Mouse (Mus musculus): ENCODE measurements around the gene Il6. TPM values are rescaled to one million over a fixed set of nuclear protein-coding genes. Genes with fewer than 3 reads are reported as not detected.

The Il6 gene
- polyA plus RNA-seq, 1 experiment from 2014 or later = not detected

Other genes starting within 250 kb of the Il6 start
- gene Tyms, start 60.5 kb downstream of the Il6 start, polyA plus RNA-seq (2014; fragmentation: Nextera tagmentation; extraction: Ambion mirVana) = 35.3 and 42.4 TPM in 2 replicates
- gene Garem2, start 92.0 kb downstream of the Il6 start, polyA plus RNA-seq (2014; fragmentation: Nextera tagmentation; extraction: Ambion mirVana) = 12.5 and 13.3 TPM in 2 replicates
- gene 3110082J24Rik, start 93.0 kb downstream of the Il6 start, polyA plus RNA-seq (2014; fragmentation: Nextera tagmentation; extraction: Ambion mirVana) = 4.3 and 4.8 TPM in 2 replicates
- gene Hadha, start 142.0 kb downstream of the Il6 start, polyA plus RNA-seq (2014; fragmentation: Nextera tagmentation; extraction: Ambion mirVana) = 55.2 and 71.0 TPM in 2 replicates
- 54.5 and 67.6 TPM in 2 replicates for gene Hadhb, start 142.1 kb downstream of the Il6 start, polyA plus RNA-seq (2014; fragmentation: Nextera tagmentation; extraction: Ambion mirVana)
- not detected in 2 replicates for gene Adgrf3, start 192.6 kb downstream of the Il6 start, polyA plus RNA-seq (2014; fragmentation: Nextera tagmentation; extraction: Ambion mirVana)
- 41.5 and 45.3 TPM in 2 replicates for gene Selenoi, start 219.5 kb downstream of the Il6 start, polyA plus RNA-seq (2014; fragmentation: Nextera tagmentation; extraction: Ambion mirVana)

Data from neural tube, embryonic 14.5 days (tissue).